Mouse (Mus musculus): ENCODE measurements at regions not wholly inside any gene's neighbourhood (a gene's known extent, or its start where the extent isn't known, plus 50 kb on each side); places are given as distances from the start of the nearest gene placed in this dataset.
A peak's percentile ranks its signal among the peaks of the same experiment; 100 is the strongest.

DNA sequence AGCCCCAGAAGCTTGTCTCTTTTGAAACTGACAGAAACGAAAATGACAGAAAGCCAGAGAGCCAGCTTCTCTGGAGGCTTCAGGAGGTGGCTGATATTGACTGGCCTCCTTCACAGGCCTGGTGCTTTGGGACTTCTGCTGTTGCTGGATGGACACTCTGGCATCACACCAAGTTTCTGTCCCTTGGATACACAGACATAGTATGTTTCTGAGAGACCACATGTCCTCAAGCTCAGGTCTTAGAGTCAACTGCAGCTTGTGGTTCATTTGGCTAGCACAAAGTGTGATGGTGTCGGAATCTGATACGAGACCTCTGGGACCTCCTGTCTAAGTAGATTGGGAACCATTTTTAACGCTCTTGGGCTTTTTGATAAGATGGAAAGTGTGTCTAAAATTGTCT lies 502.0 kb downstream of the Sqor start:
- DNase-seq (ENCODE audit: inconsistent age in 2 of 2, low spot score in 1 of 2): no peak

DNA sequence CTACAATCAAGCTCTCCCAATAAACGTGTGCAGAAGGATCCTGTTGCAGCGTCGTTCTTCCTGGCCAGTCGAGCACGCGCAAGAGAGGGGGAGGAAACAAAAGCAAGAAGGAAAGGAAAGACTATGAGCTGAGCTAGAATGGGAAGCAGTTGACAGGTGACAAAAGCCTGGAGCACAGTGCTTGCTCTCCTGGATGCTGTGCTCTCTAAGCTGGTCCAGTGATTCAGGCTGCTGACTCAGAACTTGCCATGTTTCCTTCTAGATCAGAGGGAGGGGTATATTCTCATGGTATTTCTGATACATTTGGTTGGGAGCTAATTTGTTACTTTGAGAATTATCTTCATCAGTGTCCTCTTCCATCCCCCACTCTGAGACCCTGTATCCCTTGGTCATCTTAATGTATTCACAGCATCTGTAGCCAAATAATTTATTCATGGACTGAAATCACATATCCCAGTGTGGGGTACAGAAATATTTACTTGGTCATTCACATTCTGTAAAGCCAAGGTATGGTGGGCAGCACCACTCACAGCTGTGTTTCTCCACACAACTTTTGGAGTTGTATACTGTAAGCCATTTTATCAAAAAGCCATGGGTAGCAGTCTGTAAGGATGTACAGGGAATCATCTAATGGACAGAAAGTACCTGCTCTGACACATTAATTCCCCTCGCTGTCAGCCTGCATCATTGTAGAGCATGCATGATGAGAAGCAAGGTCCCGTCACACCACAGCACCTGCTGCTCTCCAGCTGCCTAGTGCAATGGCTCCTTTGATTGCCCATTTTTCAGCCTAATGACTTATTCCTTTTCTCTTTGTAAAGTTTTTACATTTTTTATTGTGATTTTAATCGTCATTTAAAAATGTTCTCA lies 510.1 kb downstream of the Sqor start:
- no peak for DNase-seq (ENCODE audit: inconsistent age in 2 of 2, low spot score in 1 of 2)

- DNase-seq (ENCODE audit: inconsistent age in 2 of 2, low spot score in 1 of 2): peak in 1 of 2 experiments; percentile 35
Measured at GRCm38 (mm10) chr2:123275736-123276330, 510.8 kb downstream of the Sqor start.

DNA sequence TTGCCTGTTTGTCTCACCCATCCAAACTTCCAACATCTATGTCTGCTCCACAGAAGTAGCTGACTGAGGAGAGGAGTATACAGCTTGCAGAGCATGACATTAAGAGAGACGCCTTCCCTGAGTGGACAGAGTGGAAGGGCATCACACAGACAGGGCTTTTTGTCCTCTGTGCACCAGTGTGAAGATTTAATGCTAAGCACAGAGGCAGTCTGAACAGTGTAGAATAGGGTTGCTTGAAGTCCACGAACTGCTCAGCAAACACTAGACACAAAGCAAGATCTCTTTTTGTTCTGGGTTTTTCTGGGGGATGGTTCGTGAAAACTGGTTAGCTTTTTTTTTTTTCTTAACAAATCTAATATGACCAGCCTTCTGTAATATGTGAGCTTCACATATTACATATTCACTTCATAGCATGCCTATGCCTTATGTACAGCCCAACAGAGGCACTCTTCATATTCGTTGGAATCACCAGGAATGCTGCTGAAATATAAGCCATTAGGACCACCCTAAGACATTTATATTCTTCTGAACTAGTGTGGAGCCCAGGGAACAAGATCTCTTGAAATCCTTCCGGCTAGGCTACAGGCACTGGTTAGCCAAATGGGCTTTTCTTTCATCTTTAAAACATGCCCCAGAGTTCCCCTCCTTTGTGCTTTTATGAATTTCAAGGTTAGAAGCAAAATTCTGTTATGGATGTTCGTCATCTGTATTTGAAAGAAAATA lies 546.7 kb downstream of the Sqor start:
- no peak for DNase-seq (ENCODE audit: inconsistent age in 2 of 2, low spot score in 1 of 2)

GRCm38 (mm10) chr2:123312277-123312617 lies 547.2 kb downstream of the Sqor start:
- peak; percentile 48 to 88 for DNase-seq (ENCODE audit: inconsistent age in 2 of 2, low spot score in 1 of 2)

DNA sequence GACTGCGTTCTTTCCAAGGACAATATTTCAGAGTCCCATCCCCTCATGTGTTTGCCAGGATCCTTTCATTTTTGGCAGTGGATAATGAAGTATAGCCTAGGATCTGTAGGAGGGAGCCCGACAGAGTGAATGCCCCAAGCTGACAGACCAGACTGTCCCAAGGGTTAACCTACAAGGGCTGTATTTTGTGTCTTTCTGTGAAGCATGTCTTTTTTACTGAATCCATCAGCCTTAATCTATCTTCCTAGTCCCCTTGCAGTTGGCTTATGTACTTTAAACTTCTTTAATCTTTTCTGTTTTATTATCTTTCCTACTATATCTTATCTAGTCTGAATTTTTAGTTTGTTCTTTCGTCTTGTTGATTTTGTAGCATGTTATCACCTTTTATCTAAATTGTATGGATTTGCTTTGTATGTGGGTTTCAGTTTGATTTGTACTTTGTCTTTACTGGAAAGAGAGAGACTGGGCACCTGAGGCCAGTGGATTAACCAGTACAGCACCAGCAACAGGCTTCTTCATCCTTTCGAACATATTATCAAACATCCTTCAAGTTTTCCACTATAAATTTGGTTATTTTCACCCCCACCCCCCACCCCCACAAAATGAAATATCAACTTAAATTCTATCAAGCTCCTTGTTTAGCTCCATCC lies 555.5 kb downstream of the Sqor start:
- DNase-seq (ENCODE audit: inconsistent age in 2 of 2, low spot score in 1 of 2): no peak

DNA sequence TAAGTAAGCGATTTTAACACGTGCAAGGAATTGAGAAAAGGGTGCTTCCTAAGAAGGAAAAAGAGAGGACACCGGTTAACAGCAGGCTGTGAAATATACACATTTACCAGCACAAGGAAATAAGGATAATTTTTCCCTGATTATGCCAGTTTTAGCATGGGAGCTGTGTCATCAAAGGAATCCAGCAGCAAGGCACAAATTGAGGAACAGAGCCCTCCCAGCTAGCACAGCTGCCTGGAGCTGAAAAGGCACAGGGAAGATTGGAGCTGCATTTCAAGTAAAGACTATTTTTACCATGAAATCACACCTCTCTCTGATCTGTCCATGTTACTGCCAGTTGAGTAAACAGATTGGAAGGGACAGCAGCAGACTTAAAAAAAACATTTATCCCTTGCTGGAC lies 558.7 kb downstream of the Sqor start:
- no peak for DNase-seq (ENCODE audit: inconsistent age in 2 of 2, low spot score in 1 of 2)

GRCm38 (mm10) chr2:123324896-123325295 lies 559.9 kb downstream of the Sqor start:
- no peak for DNase-seq (ENCODE audit: inconsistent age in 2 of 2, low spot score in 1 of 2)

DNA sequence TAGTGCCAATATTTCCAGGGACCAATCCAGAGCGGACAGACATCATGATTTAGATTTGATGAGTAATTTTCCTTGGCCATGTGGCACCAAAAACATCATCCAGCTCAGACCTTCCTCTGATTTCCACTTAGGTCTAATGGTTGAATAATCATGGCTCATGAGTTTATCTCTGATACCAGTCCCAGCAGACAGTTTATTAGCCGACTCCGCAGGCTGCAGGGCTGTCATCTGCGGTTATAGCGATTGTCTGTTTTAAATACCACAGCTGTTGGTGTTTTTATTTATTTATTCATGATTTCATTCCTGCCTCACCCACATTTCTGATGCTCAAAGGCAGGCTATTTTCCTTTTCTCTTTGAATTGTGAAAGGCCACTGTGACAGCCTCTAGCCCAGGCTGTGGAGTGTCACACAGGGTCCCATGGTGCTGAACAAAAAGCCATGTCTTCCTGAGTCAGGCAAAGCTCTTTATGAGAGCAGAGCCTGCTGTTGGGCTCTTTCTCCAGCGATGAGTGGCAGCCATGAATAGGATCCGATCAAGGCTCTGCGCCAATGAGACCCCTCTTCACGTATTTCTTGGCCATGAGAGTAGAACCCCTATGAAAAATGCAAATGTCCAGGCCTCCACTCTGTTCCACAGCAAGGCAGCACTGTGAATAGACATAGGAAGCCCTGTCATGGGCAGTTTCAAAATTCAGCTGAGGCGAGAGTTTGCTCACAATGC lies 584.7 kb downstream of the Sqor start:
- DNase-seq (ENCODE audit: inconsistent age in 2 of 2, low spot score in 1 of 2): peak in 1 of 2 experiments; percentile 19

DNA sequence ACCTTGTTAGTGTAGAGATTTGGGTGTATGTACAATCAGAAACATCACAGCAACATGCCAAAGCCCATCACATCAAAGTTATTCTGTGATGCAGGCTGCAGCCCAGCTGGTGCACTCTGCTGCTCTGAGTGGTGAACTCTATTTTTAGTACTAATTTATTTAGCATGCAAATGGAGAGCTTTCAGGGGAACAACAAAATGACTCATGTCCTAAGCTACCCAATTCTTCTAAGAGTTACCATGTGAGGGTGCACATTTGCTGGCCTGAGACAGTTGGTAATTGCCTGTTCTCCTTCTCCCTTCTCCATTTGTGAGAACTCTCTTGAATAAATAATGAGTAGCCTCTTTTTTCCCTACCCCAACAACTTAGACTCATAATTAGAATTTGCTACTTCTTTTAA lies 599.2 kb downstream of the Sqor start:
- DNase-seq (ENCODE audit: inconsistent age in 2 of 2, low spot score in 1 of 2): peak in 1 of 2 experiments; percentile 19

DNA sequence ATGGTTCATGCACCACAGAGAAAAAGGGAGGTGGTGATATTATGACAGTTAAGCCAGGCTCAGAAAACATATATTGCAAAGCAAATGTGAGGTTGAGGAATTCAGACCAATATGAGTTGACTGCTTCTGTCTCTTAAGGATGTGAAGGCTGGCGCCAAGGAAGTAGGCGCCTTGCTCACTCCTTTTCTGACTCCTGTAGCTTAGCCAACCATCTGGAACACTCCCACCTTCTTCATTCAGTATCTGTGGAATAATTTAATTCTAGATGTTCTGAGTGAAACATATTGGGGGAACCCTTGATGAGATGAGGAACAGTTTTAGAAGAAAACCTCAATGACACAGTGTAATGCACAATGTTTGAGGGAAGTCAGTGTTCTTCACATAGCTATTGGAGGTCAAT lies 601.5 kb downstream of the Sqor start:
- DNase-seq (ENCODE audit: inconsistent age in 2 of 2, low spot score in 1 of 2): no peak

- no peak for DNase-seq (ENCODE audit: inconsistent age in 2 of 2, low spot score in 1 of 2)
Measured at GRCm38 (mm10) chr2:123385622-123386418, 620.8 kb downstream of the Sqor start.

GRCm38 (mm10) chr2:123386773-123387604 lies 622.0 kb downstream of the Sqor start:
- no peak for DNase-seq (ENCODE audit: inconsistent age in 2 of 2, low spot score in 1 of 2)

DNA sequence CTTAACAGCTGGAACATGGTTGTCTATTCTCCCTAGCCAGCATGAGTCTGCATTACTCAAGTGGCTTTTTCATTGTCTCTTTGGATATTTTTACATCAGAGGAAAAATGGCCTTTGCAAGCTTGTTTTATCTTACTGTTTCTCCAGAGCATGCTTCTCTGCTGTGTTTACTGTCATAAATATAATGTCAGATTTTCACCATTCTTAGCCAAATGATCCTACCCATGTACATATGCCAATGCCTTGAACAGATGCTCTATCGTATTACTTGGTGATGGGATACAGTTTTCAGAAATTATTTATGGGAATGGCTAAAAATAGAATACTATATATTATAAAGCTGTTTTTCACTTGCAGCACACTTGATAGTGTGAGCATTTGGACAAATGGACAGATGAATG lies 625.9 kb downstream of the Sqor start:
- DNase-seq (ENCODE audit: inconsistent age in 2 of 2, low spot score in 1 of 2): no peak

GRCm38 (mm10) chr2:123394296-123394695 lies 629.3 kb downstream of the Sqor start:
- DNase-seq (ENCODE audit: inconsistent age in 2 of 2, low spot score in 1 of 2): peak in 1 of 2 experiments; percentile 24

- DNase-seq (ENCODE audit: inconsistent age in 2 of 2, low spot score in 1 of 2): no peak
Measured at GRCm38 (mm10) chr2:123397551-123397950, 632.5 kb downstream of the Sqor start.

GRCm38 (mm10) chr2:123401064-123401463 lies 636.0 kb downstream of the Sqor start:
- DNase-seq (ENCODE audit: inconsistent age in 2 of 2, low spot score in 1 of 2): no peak

- DNase-seq (ENCODE audit: inconsistent age in 2 of 2, low spot score in 1 of 2): no peak
Measured at GRCm38 (mm10) chr2:123409075-123409474, 644.0 kb downstream of the Sqor start.

DNA sequence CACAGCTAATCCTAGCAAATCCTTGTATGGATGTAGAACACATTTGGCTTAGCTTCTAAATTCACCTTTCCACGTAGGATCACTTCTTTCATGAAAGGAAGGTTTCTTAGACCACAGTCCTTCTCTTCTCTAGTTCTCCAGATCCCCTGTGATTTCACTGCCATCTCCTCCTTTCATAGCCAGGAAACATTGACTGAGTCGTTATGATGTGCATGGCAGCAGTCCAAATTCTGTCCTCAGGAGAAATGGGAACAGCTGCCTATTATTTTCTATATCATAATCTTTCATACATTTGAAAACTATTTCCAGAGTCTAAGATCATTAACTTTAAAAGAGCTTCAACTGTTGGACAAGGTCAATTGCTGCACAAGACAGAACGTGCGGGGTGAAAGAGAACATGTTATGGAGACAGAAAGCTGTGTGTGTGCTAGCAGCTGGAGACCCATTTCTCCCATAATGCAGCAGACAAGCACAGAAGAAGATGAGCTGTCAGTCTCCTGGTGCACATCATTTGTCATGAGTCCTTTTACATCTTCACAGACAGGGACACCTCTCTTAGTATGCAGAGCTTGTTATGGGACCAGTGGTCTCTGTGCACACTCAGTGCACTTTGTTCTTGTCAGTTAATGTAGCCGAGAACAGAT lies 631.6 kb upstream of the Sema6d start:
- no peak for DNase-seq (ENCODE audit: inconsistent age in 2 of 2, low spot score in 1 of 2)

Measured in adrenal gland, adult (tissue).